Mouse (Mus musculus): ENCODE measurements around the gene Pigv.
A peak's percentile ranks its signal among the peaks of the same experiment; 100 is the strongest.
"Not testable (repeated sequence)": the region's sequence is repeated elsewhere in the genome, so short reads cannot be mapped to it uniquely, and the experiment has no call there.

The Pigv gene

DNA sequence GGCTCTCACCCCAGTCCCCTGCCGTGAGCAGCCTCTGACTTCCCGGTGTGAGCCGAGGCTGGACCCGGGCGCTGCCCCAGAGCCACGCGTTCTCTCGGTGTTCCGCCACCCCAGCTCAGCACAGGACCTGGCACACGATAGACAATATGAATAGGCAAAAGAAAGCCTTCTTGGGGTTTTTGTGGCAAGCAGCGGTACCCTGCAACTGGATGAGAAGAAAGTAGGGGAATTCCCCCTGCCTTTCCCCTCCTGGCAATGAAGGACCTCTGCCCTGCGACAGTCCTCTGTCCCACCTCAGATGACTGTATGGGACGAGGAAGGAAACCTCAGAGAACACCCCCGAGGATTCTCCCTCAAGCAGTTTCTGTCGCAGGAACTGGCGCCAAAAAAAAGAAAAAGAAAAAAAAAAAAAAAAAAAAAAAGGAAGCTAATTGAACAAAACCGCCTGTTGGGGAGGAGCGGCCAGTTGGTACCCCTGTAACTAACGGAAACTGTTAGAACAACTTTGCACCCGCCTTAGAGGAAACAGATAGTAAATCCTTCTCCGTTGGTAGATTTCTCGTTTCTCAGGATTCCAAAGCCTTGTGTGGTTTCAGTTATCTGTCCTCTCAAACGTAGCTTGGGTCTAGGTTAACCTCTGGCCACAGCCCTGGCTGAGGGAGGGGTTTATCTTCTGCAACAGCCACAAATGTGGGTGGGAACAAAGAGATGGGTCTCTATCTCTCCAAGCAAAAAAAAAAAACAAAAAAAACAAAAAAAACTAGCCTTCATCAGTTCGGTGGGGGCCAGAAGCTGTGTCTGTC lies 599 bp upstream of the Pigv start:
- no peak for DNase-seq (ENCODE audit: low spot score in 2 of 2)

DNA sequence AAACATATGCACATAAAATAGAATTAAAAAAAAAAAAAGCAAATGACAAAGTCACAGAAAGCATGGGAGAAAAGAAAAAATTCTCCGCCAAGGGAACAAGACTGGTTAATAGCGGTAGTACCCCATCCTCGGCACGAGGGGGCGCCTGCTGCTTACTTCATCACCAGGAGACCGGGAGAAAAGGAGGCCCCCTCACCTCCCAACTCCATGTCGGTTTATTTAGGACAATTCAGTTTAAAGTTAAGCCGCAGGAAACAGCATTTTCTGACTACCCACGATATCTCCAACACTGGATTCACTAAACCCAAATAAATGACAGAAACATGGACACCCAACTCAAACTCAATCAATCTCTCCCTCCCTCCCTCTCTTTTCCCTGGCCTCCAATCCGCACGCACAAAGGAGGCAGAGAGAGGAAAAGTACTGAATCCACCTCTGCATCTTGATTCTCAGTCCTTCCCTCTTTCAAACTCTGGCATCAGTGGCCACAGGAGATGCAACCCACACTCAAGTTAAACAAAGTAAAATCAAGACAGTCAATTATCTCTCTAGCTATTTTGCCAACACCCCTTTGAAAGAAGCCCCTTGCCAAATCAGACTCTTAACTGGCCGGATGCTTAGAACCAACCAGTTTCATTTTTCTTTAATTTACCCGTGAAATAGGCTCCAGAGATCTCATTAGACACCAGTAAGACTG lies 1.1 kb downstream of the Pigv start:
- peak; percentile 75 to 83 for DNase-seq (ENCODE audit: low spot score in 2 of 2)

DNA sequence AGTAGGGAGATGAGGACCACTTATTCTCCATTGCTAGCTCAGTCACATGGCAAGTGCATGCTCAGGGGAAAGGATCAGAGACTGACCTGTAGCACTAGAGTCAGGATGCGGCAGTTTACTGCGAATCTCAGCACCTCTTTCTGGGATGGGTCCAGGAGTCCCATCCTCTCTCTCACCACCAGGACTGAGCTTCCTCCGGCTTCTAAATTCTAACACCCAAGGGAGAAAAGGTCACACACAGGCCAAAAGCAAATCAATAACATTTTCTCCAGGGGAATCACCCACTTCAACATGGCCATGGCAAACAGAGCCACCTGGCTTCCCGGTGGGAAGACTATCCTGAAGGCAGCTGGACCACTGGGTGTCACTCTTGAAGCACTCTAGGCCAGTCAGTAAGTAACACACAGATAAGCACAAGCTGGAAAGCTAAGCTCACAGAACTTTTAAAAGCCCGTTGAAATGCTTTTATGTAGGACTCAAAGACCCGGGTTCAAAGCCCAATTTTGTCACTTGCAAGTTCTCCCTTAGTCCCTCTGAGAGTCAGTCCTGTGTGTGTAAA lies 2.7 kb downstream of the Pigv start:
- DNase-seq (ENCODE audit: low spot score in 2 of 2), result no peak

DNA sequence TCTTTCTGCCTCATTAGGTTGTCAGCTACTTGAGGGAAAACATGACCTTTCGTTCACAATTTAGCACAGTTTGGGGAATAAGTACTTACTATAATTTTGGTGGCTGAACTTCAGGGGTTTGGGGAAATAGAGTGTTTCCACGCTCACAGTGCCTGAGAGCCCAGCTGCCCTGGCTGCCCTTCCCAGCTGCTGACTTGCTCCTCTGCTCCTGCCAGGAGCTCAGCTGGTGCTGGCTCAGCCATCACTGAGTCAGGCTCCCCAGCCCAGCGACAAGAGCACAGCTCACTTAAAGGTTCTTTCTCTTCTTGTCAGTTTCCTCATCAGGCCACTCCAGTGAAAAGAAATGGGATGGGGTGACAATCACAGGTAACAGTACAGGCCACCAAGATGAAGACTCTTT lies 3.9 kb downstream of the Pigv start:
- no peak for DNase-seq (ENCODE audit: low spot score in 2 of 2)

DNA sequence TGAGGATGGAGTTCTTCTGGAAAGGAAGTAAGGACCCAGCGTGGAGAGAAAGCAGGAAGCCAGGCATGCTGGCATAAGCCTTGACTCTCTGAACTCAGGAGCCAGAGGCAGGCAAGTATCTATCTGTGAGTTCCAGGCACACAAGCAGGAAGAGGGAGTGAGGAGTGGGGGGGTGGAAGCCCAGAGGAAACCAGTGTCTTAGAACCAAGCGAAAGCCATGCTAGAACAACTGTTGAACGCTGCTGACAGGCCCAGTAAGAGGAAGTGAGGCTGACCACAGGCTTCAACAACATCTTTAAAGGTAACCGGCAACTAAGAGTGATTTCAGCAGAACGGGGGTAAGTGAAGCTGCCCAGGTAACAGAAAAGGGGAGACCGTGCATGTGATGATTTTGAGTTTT lies 6.2 kb downstream of the Pigv start:
- DNase-seq (ENCODE audit: low spot score in 2 of 2), result no peak

DNA sequence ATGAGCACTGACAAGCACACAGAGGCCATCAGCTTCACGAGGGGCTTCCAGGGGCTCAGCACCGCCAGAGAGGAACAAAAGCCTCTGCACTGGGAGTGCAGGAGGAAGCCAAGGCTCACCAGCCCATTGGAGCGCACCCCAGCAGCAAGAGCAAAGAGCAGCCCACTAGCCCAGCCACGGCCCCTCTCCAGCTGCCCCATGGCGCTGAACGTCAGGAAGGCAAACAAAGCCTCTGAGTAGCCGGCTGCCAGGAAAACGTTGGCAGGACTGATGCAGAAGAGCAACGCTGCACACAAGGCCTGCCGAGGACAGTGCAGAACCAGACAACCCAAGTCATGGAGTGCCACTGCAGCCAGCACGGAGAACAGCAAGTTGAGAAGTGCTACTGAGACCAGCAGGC lies 7.3 kb downstream of the Pigv start:
- DNase-seq (ENCODE audit: low spot score in 2 of 2), result no peak

DNA sequence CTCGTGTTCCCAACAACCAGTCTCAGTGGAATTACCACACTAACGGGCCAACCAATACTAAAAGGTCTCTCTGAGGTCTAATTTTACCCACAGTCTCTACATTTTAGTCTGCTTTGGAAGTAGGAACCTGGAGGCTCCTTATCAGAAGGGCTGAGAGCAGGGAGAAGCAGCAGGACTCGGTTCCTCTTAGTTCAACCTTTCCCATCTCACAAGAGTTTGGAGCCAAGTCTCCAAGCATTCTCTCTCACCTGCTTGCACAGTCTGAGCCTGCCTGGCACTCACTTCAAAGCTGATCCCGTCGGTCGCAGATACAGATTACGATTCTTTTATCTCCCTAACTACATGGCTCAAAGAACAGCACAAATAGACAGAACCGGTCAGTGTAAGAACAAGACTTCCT lies 9.5 kb downstream of the Pigv start:
- no peak for DNase-seq (ENCODE audit: low spot score in 2 of 2)

DNA sequence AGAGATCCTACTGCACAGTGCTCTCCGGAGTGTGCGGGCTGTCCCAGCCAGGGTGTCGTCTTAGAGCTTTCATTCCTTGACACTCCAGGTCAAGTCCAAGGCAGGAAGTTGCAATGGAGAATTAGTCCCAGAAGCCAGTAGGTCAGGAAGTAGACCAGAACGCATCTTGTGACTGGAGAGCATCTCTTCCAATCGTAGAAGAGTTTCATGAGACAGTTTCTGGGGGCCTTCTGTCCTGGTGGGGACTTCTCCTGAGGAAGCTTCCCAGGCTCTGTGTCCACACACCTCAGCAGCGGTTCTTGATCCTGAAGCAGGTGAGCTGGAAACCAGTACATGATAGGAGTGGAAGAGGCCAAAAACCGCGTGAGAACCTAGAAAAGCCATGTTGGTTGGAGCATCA lies 10.0 kb downstream of the Pigv start:
- DNase-seq (ENCODE audit: low spot score in 2 of 2), result no peak

DNA sequence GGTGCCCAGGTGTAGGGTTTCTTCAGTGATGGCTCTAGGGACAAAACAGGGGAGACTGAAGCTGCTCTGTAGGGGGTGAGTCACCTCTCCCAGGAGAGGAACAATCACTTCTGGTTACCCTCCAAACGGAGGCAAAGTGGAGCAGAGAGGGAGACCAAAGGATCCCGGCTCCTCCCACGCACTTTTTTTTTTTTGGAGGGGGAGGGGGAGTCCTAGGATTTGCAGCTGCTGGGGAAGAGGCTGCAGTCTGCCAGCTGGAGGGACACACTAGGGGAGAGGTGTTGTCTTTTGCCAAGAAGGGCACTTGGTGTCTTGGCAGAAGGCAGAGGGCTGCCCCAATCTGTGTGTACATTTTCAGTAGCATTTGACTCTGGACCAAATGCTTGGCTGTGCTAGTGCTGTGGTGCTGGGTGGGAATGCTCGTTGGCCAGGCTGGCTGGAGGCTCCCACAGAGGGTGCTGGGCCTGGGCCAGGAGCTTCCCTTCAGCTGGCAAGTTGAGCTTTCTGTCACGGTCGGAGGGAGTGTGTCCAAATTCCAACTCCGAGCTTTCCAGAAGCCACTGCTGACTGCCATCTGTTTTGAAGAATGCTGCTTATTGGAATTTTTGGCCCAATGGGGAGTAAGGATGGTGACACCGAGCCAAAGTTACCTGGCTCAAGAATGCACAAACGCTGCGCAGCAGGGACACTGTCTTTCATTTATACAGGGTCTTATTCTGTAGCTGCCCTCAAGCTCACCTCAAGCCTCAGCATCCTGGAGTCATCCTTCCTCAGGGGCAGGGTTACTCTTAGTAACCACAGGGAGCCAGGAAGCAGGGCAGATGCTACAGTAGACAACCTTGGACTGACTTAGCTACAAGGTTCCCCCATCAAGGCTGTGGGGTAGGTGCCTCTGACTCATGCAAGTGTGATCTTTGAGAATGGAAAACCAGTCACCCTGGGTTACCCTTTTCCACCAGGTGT lies 12.0 kb downstream of the Pigv start:
- peak; percentile 75 to 79 for DNase-seq (ENCODE audit: low spot score in 2 of 2)

DNA sequence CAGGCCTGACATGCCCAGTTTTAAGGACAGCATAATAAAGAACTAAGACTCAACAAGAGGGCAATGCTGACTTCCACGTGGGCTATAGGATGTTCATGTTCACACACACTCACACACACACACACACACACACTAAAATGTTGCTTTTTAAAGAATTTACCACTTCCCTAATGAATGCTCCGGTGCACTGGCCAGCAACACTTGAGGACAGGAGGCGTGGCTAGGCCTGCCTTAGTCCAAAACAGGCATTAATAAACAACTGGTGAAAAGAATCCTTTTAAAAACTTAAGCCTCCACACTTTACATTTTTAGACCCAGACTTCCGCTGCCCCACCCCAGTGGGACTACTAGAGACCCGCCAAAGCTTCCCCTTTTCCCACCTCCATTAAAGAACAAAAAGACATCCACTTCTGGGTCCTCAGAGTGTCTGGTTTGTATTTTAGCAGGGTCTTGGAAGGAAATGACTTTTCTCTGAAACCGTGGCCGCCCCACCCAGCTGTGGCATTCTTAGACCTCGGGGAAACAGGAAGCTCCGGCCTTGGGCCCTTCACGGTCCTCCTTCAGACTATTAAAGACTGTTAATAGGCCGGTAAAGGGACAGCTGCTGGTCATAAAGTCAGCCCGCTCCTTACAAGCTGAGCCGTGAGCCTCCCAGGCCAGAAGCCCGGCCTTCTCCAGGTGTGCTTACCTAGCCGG lies 12.8 kb downstream of the Pigv start:
- DNase-seq (ENCODE audit: low spot score in 2 of 2), result no peak

DNA sequence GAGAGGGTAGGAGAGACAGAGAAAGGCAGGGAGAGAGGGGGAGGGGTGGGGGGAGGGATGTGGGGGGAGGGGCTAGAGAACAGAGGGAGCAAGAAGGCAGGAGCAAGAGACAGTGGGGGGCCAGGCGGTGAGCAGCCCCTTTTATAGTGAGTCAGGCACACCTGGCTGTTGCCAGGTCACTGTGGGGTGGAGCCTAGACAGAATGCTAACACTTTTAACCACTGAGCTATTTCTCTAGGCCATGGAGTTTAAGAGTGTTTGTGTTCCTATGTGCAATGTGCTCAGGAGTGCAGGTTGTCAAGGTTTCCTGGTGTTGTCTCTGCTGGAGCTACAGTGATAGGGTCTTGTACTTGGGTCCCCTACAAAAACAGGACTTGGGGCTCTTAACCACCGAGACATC lies 13.7 kb downstream of the Pigv start:
- DNase-seq (ENCODE audit: low spot score in 2 of 2), result no peak

DNA sequence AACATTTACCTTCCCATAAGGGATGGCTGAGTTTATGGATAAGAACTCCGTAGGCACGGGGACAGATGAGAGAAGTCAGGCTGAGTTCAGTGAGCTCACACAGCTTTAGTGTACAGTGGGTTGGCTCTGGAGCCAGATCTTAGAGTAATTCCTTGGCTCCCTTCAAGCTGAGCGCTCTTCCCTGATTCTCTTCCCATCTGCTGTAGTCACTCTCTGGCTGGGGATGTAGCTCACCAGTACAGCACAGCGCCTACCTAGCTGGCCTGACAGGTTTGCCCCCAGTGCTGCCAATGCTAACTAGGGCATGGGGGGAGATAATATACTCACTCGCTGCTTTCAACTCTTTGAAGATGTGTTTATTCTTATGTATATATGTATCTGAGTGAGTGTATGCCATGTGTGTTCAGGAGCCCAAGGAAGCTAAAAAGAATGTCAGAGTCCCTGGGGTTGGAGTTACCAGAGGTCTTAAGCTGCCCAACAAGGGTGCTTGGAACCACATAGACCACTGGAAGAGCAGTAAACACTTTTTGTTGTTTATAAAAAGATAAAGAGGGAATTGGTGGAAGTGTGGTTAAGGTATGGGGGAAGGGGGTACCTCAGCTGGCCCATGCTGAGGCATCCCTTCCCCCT lies 14.5 kb downstream of the Pigv start:
- DNase-seq (ENCODE audit: low spot score in 2 of 2), result no peak

DNA sequence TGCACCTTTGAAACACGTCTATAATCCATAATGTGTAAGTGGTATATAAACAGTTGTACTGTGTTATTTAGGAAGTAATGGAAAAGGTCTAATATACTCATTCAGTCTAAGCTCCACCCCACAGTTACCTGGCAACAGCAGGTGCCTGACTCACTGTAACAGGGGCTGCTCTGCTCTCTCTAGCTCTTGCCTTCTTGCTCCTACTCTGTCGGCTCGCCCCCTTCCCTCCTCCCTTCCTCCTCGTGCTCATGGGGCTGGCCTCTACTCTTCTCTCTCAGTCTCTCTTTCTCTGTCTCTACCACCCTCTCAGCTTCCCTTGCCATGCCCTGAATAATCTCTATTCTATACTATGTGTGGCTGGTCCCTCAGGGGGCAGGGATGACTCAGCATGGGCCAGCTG lies 15.4 kb downstream of the Pigv start:
- DNase-seq (ENCODE audit: low spot score in 2 of 2), result no peak

DNA sequence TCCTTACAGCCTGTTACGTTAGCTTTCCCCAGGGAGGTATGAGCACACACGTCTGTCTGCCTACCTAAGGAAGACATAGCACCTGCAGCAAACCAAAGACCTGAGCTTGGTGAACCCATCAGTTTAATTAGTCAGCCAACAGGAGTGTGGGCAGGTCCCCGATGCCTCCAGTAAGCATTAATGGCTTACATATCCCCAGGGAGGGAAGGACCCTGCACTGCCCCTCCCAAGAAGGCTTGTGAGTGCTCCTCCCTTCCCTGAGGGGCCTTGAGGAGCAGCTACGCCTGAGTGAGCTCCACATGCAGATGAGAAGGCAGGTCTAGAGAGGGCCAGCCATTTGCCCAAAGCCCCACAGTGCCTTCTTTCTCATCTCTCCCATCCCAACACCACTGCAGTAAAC lies 16.2 kb downstream of the Pigv start:
- no peak for DNase-seq (ENCODE audit: low spot score in 2 of 2)

DNA sequence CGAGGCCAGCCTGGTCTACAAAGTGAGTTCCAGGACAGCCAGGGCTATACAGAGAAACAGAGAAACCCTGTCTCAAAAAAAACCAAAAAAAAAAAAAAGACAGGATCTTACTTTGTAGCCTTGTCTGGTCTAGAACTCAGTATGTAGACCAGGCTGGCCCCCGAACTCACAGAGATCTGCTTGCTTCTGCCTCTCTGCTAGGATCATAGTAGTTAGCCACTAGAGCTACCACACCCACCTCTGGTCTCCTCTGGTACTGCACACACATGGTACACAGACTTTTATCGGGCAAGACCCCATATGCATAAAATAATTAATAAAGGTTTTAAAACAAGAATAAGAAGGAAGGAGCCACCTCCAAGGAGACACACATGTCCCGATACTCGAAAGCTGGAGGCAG lies 18.4 kb downstream of the Pigv start:
- DNase-seq (ENCODE audit: low spot score in 2 of 2), result not testable (repeated sequence)

DNA sequence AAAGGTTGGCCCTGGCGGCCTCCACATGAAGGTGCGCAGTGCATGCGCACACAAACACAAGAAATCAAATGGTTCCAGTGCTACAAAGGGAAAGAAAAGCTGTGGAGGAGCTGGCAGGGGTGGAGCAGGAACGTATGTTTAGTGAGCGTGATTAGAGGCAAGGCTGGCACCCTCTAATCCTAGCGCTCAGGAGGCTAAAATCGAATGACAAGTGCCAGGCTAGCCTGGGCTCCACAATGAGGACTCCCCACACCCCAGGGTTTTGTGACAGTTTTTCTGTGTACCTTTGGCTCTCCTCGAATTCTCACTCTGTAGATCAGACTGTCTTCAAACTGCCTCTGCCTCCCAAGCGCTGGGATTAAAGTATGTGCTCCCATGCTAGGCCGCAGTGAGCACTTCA lies 19.7 kb downstream of the Pigv start:
- no peak for DNase-seq (ENCODE audit: low spot score in 2 of 2)

DNA sequence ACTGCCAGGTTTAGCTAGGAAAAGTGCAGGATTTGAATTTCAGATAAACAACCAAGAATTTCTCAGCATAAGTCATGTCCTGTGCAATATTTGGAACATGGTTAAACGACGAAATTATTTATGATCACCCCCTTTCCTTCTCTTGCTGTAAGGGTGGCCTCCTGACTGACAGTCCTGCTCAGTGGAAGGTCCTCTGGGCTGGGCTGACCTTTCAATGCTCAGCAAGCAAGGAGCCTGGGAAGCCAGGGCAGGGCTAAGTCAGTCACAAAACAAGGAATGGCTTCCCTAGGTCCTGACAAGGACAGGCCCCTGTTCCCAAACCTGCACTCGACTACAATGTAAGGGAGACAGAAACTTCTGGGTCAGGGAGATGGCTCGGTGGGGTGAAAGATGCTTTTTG lies 20.5 kb downstream of the Pigv start:
- DNase-seq (ENCODE audit: low spot score in 2 of 2), result no peak

DNA sequence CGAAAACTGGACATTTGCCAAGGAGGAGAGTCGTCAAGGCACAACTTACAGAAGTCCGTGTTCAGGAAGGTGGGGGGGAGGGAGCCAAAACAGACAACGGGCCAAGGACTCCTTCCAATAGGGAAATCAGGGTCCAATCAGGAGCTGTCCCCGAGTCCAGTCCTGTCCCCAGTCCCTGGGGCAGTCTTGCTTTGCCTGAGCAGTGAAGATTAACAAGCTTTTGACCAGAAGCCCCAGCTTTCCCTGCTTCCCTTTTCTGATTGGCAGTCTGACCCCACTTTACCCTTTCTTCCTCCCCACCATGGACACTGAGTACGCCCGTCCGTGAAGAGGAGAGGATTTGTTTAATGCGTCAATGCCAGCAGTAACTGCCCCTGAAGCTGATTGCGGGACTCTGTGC lies 21.0 kb downstream of the Pigv start:
- no peak for DNase-seq (ENCODE audit: low spot score in 2 of 2)

DNA sequence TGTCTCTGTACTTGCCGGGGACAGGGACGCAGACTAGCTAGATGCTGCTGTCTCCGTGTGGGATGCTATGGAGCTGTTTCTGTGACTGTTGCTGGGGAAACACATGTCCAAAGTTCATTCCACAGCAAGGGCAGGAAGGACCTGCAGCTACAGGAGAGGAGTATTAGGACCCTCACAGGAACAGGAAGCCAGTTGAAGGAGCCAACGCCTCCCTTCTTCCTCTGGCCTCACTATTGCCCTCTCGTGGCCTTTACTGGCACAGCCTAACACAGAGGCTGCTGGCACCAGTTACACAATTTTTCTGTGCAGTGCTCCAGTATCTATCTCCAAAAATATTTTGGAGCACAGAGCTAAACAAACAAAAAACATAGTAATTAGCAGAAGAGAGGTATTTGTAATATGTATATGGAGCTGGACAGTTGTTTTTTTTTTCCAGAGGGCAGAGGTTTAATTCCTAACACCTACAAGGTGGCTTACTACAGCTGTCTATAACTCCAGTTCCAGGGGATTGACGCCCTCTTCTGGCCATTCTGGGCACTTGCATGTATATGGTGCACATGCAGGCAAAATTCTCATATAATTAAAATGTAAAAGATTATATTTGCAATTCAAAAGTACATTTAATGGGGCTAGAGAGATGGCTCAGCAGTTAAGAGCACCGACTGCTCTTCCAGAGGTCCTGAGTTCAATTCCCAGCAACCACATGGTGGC lies 22.3 kb downstream of the Pigv start, which contains the start of gene Zdhhc18:
Gene Zdhhc18 (minus strand): TSS at position 166 of the 711 bp plus-strand sequence.
- DNase-seq (ENCODE audit: low spot score in 2 of 2), result peak; percentile 58 to 67

DNA sequence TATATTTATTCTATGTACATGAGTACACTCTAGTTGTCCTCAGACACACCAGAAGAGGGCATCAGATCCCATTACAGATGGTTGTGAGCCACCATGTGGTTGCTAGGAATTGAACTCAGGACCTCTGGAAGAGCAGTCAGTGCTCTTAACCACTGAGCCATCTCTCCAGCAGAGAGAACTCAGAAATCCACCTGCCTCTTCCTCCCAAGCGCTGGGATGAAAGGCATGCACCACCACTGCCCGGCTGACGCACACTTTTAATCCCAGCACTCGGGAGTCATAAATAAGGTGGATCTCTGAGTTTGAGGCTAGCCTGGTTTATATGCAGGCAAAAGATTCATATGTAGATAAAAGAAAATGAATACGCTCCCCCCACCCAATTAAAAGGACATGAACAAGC lies 23.0 kb downstream of the Pigv start:
- not testable (repeated sequence) for DNase-seq (ENCODE audit: low spot score in 2 of 2)

Data from frontal cortex, postnatal 14 days (tissue).